Mouse (Mus musculus) lung, postnatal 0 days (tissue): Measurements from ENCODE around the gene Calcoco2.

Experiments used
- CTCF ChIP-seq: IDR thresholded peaks from 2 replicates; pipeline ENCODE4 v1.5.1; 2016; ENCODE audit warnings: antibody characterized with exemption, mild to moderate bottlenecking
- EP300 ChIP-seq: IDR thresholded peaks from 2 replicates; pipeline ENCODE4 v1.6.1; 2016; ENCODE audit warnings: antibody characterized with exemption, mild to moderate bottlenecking, control low read depth

- no peak for TF ChIP-seq CTCF
- TF ChIP-seq EP300 = no peak
Observed at GRCm38 (mm10) chr11:96119401-96119800, 7.6 kb upstream of the Calcoco2 start.
